Mouse (Mus musculus) MEL (cell line): ENCODE measurements around the gene Oaz2. TPM values are rescaled to one million over a fixed set of nuclear protein-coding genes. Genes with fewer than 3 reads are reported as not detected.
A peak's percentile ranks its signal among the peaks of the same experiment; 100 is the strongest.

Experiments used
- DNase-seq: peaks from one replicate; pipeline ENCODE4 v3.0.0; 2011; ENCODE audit warnings: low read depth, low spot score
- H3K27ac ChIP-seq: 2 replicates; pipeline ENCODE4 v1.5.1; 2012; ENCODE audit warnings: low read depth, mild to moderate bottlenecking, control low read depth, low read length, moderate library complexity; ENCODE audit not compliant: control insufficient read depth
- H3K27me3 ChIP-seq, 2 experiments: fragments of 150-350 bp in 1 of 2; sonication (generic) in 1 of 2; 2 replicates each; pipeline ENCODE4 v1.6.1; 2012; ENCODE audit warnings: low read length in 2 of 2, mild to moderate bottlenecking in 2 of 2, improper control_type of control experiment in 1 of 2, moderate library complexity in 1 of 2; ENCODE audit not compliant: insufficient read depth in 2 of 2, control insufficient read depth in 1 of 2
- H3K36me3 ChIP-seq, 2 experiments: 2 replicates each; pipeline ENCODE4 v1.6.1; 2012 to 2014; ENCODE audit warnings: low read length in 2 of 2, improper control_type of control experiment in 1 of 2, inconsistent platforms in 1 of 2, mild to moderate bottlenecking in 1 of 2; ENCODE audit not compliant: insufficient read depth in 2 of 2, control insufficient read depth in 1 of 2
- H3K4me1 ChIP-seq, 2 experiments: fragments of 150-350 bp in 1 of 2; sonication (generic) in 1 of 2; 2 replicates each; pipeline ENCODE4 v1.6.1; 2012; ENCODE audit warnings: low read length in 2 of 2, improper control_type of control experiment in 1 of 2, mild to moderate bottlenecking in 1 of 2; ENCODE audit not compliant: insufficient read depth in 2 of 2, control insufficient read depth in 1 of 2
- H3K4me3 ChIP-seq, 2 experiments: fragments of 150-350 bp in 1 of 2; sonication (generic) in 1 of 2; 2 replicates each; pipeline ENCODE4 v1.5.1; 2012; ENCODE audit warnings: low read depth in 2 of 2, low read length in 2 of 2, mild to moderate bottlenecking in 2 of 2, moderate library complexity in 2 of 2, control low read depth in 1 of 2, improper control_type of control experiment in 1 of 2; ENCODE audit not compliant: control insufficient read depth in 1 of 2, insufficient read depth in 1 of 2
- H3K79me2 ChIP-seq: 2 replicates; pipeline ENCODE4 v1.6.1; 2012; ENCODE audit warnings: mild to moderate bottlenecking, low read length, moderate library complexity; ENCODE audit not compliant: control insufficient read depth, poor library complexity, insufficient read depth
- H3K9ac ChIP-seq: 2 replicates; pipeline ENCODE4 v1.6.1; 2012; ENCODE audit warnings: low read depth, mild to moderate bottlenecking, control low read depth, low read length, moderate library complexity; ENCODE audit not compliant: control insufficient read depth, poor library complexity, severe bottlenecking
- H3K9me3 ChIP-seq: fragments of 150-350 bp; sonication (generic); replicated peaks from 2 replicates; pipeline ENCODE4 v1.6.1; 2012; ENCODE audit warnings: mild to moderate bottlenecking, low read length, improper control_type of control experiment, moderate library complexity; ENCODE audit not compliant: insufficient read depth
- BHLHE40 ChIP-seq: IDR thresholded peaks from 2 replicates; pipeline ENCODE4 v1.6.1; 2012; ENCODE audit warnings: low read depth, mild to moderate bottlenecking, inconsistent platforms, low read length, improper control_type of control experiment, borderline replicate concordance
- CHD1 ChIP-seq: IDR thresholded peaks from 2 replicates; pipeline ENCODE4 v1.6.1; 2012; ENCODE audit warnings: low read depth, mild to moderate bottlenecking, inconsistent platforms, low read length, improper control_type of control experiment
- CHD2 ChIP-seq: IDR thresholded peaks from 2 replicates; pipeline ENCODE4 v1.6.1; 2011; ENCODE audit warnings: low read length, improper control_type of control experiment
- CTCF ChIP-seq, 3 experiments: IDR thresholded peaks in 2 of 3; conservative IDR thresholded peaks in 1 of 3; 2 replicates each; pipeline ENCODE4 v1.5.1; 2011 to 2012; ENCODE audit warnings: low read length in 3 of 3, low read depth in 2 of 3, mild to moderate bottlenecking in 2 of 3, improper control_type of control experiment in 1 of 3, inconsistent platforms in 1 of 3, mixed read lengths in 1 of 3, moderate library complexity in 1 of 3; ENCODE audit not compliant: control insufficient read depth in 1 of 3, insufficient read depth in 1 of 3, poor library complexity in 1 of 3, severe bottlenecking in 1 of 3
- E2F4 ChIP-seq: IDR thresholded peaks from 2 replicates; pipeline ENCODE4 v1.6.1; 2011; ENCODE audit warnings: low read depth, low read length, improper control_type of control experiment, borderline replicate concordance
- ELF1 ChIP-seq: IDR thresholded peaks from 2 replicates; pipeline ENCODE4 v1.6.1; 2014; ENCODE audit warnings: low read depth, mild to moderate bottlenecking, inconsistent platforms, low read length, improper control_type of control experiment, moderate library complexity
- EP300 ChIP-seq, 2 experiments: IDR thresholded peaks; 2 replicates each; pipeline ENCODE4 v1.6.1; 2011; ENCODE audit warnings: improper control_type of control experiment in 2 of 2, low read length in 2 of 2, low read depth in 1 of 2, mild to moderate bottlenecking in 1 of 2
- GABPA ChIP-seq: IDR thresholded peaks from 2 replicates; pipeline ENCODE4 v1.6.1; 2012; ENCODE audit warnings: low read depth, mild to moderate bottlenecking, inconsistent platforms, low read length, improper control_type of control experiment, moderate library complexity
- GATA1 ChIP-seq: IDR thresholded peaks from 2 replicates; pipeline ENCODE4 v1.6.1; 2011; ENCODE audit warnings: low read depth, low read length, improper control_type of control experiment
- HCFC1 ChIP-seq: IDR thresholded peaks from 2 replicates; pipeline ENCODE4 v1.6.1; 2012; ENCODE audit warnings: low read depth, mild to moderate bottlenecking, inconsistent platforms, low read length, improper control_type of control experiment, moderate library complexity
- JUND ChIP-seq: IDR thresholded peaks from 2 replicates; pipeline ENCODE4 v1.6.1; 2011; ENCODE audit warnings: low read depth, mild to moderate bottlenecking, improper control_type of control experiment, low read length
- KAT2A ChIP-seq: conservative IDR thresholded peaks from 2 replicates; pipeline ENCODE4 v1.6.1; 2012; ENCODE audit warnings: low read depth, low read length, improper control_type of control experiment, inconsistent platforms
- MAFK ChIP-seq: IDR thresholded peaks from 2 replicates; pipeline ENCODE4 v1.6.1; 2011; ENCODE audit warnings: low read depth, mild to moderate bottlenecking, low read length, improper control_type of control experiment, borderline replicate concordance
- MAX ChIP-seq: IDR thresholded peaks from 2 replicates; pipeline ENCODE4 v1.6.1; 2011; ENCODE audit warnings: low read length, improper control_type of control experiment
- MAZ ChIP-seq: IDR thresholded peaks from 2 replicates; pipeline ENCODE4 v1.6.1; 2012; ENCODE audit warnings: low read depth, mild to moderate bottlenecking, inconsistent platforms, low read length, improper control_type of control experiment
- MEF2A ChIP-seq: IDR thresholded peaks from 2 replicates; pipeline ENCODE4 v1.6.1; 2014; ENCODE audit warnings: low read depth, mild to moderate bottlenecking, inconsistent platforms, low read length, improper control_type of control experiment; ENCODE audit not compliant: poor library complexity, insufficient replicate concordance, severe bottlenecking; ENCODE audit errors: extremely low read depth
- MXI1 ChIP-seq: IDR thresholded peaks from 2 replicates; pipeline ENCODE4 v1.6.1; 2011; ENCODE audit warnings: mild to moderate bottlenecking, low read depth, low read length, improper control_type of control experiment
- MYB ChIP-seq: IDR thresholded peaks from 2 replicates; pipeline ENCODE4 v1.6.1; 2011; ENCODE audit warnings: mild to moderate bottlenecking, low read depth, low read length, improper control_type of control experiment
- NELFE ChIP-seq: IDR thresholded peaks from 2 replicates; pipeline ENCODE4 v1.6.1; 2011; ENCODE audit warnings: low read depth, low read length, improper control_type of control experiment
- NRF1 ChIP-seq: IDR thresholded peaks from 2 replicates; pipeline ENCODE4 v1.6.1; 2014; ENCODE audit warnings: low read depth, mild to moderate bottlenecking, inconsistent platforms, low read length, improper control_type of control experiment, moderate library complexity; ENCODE audit not compliant: poor library complexity, insufficient read depth, severe bottlenecking
- POLR2AphosphoS2 ChIP-seq: IDR thresholded peaks from 2 replicates; pipeline ENCODE4 v1.6.1; 2011; ENCODE audit warnings: low read length, improper control_type of control experiment
- POLR2AphosphoS5 ChIP-seq: IDR thresholded peaks from 2 replicates; pipeline ENCODE4 v1.6.1; 2012; ENCODE audit warnings: low read depth, borderline replicate concordance, mild to moderate bottlenecking, inconsistent platforms, low read length, moderate library complexity, mixed read lengths
- RAD21 ChIP-seq: IDR thresholded peaks from 2 replicates; pipeline ENCODE4 v1.6.1; 2011; ENCODE audit warnings: mild to moderate bottlenecking, low read depth, low read length, improper control_type of control experiment
- RCOR1 ChIP-seq: IDR thresholded peaks from 2 replicates; pipeline ENCODE4 v1.6.1; 2012; ENCODE audit warnings: low read depth, mild to moderate bottlenecking, inconsistent platforms, low read length, improper control_type of control experiment
- SMC3 ChIP-seq: IDR thresholded peaks from 2 replicates; pipeline ENCODE4 v1.6.1; 2011; ENCODE audit warnings: low read depth, low read length, improper control_type of control experiment
- TAL1 ChIP-seq: IDR thresholded peaks from 2 replicates; pipeline ENCODE4 v1.6.1; 2012; ENCODE audit warnings: mild to moderate bottlenecking, inconsistent platforms, low read length, moderate library complexity, mixed read lengths
- TBP ChIP-seq: IDR thresholded peaks from 2 replicates; pipeline ENCODE4 v1.8.0; 2011; ENCODE audit warnings: low read depth, low read length, improper control_type of control experiment
- TCF12 ChIP-seq: IDR thresholded peaks from 2 replicates; pipeline ENCODE4 v1.6.1; 2014; ENCODE audit warnings: low read depth, mild to moderate bottlenecking, inconsistent platforms, low read length, improper control_type of control experiment, moderate library complexity
- UBTF ChIP-seq: IDR thresholded peaks from 2 replicates; pipeline ENCODE4 v1.6.1; 2012; ENCODE audit warnings: low read depth, mild to moderate bottlenecking, inconsistent platforms, low read length, improper control_type of control experiment, moderate library complexity, borderline replicate concordance; ENCODE audit not compliant: insufficient read depth
- ZC3H11A ChIP-seq: IDR thresholded peaks from 2 replicates; pipeline ENCODE4 v1.6.1; 2012; ENCODE audit warnings: low read depth, mild to moderate bottlenecking, inconsistent platforms, low read length, improper control_type of control experiment
- ZMIZ1 ChIP-seq: IDR thresholded peaks from 2 replicates; pipeline ENCODE4 v1.6.1; 2012; ENCODE audit warnings: low read depth, mild to moderate bottlenecking, inconsistent platforms, low read length, improper control_type of control experiment, moderate library complexity
- ZNF384 ChIP-seq: IDR thresholded peaks from 2 replicates; pipeline ENCODE4 v1.6.1; 2012; ENCODE audit warnings: low read depth, mild to moderate bottlenecking, inconsistent platforms, low read length, improper control_type of control experiment
- polyA plus RNA-seq, 2 experiments: library from polyadenylated mRNA; stranded (reverse) in 1 of 2; unstranded in 1 of 2; fragments of >175 nt in 1 of 2; fragments of >200 nt in 1 of 2; gene quantifications; 2 replicates each; pipeline versions ENCODE4 v1.2.1 to v1.2.4; 2012; ENCODE audit warnings: low replicate concordance in 2 of 2, low read depth in 1 of 2; ENCODE audit not compliant: insufficient read length in 2 of 2, insufficient read depth in 1 of 2, missing spikeins in 1 of 2
- total RNA-seq: library from RNA; depleted of rRNA; stranded (reverse); fragments of 300-350 nt; gene quantifications from 2 replicates; pipeline ENCODE4 v1.2.3, GENCODE M21; 2012

Gene Oaz2
- total and polyA plus RNA-seq, 3 experiments = 16.4 to 34.6 TPM; not detected in 1

GRCm38 (mm10) chr9:65700504-65700903, 32.7 kb downstream of the Oaz2 start:
- no peaks in the 10 kb centered on the region for H3K9me3 ChIP-seq
- H3K27me3 ChIP-seq = no peaks in the 10 kb centered on the region
- peak; percentile 70 for DNase-seq
- no peaks in the 10 kb centered on the region for H3K79me2 ChIP-seq
- H3K4me1 ChIP-seq = peaks cover 2 to 5% of the 10 kb centered on the region in 2 experiments; a peak in 1 of 4 replicates
- no peak overlapping the region for H3K9ac ChIP-seq
- no peak overlapping the region for H3K27ac ChIP-seq
- H3K4me3 ChIP-seq = no peak overlapping the region
- peaks cover 5 to 8% of the 10 kb centered on the region in 2 experiments for H3K36me3 ChIP-seq
- TF ChIP-seq ZMIZ1 (no peak), MYB (no peak), GABPA (no peak), E2F4 (no peak), MEF2A (no peak), TBP (no peak), ZNF384 (no peak), ZC3H11A (no peak), MAFK (no peak), MAZ (no peak), SMC3 (no peak), NRF1 (no peak), MAX (no peak), CTCF (IDR thresholded peaks at IDR 0.05 in 2 of 3, conservative IDR thresholded peaks at IDR 0.05 in 1 of 3; ENCODE audit: control insufficient read depth in 1 of 3, insufficient read depth in 1 of 3, low read depth in 2 of 3, low read length in 3 of 3, poor library complexity in 1 of 3, severe bottlenecking in 1 of 3) (no peak), BHLHE40 (no peak), KAT2A (no peak), GATA1 (peak; percentile 43; the same call in 1 of the 2 replicates), TAL1 (peak; percentile 56; the same call in 1 of the 2 replicates), NELFE (no peak), MXI1 (no peak), RCOR1 (no peak), CHD1 (no peak), RAD21 (no peak), HCFC1 (no peak), POLR2AphosphoS2 (no peak), JUND (no peak), POLR2AphosphoS5 (no peak), ELF1 (no peak), UBTF (no peak), TCF12 (0 out of 2 replicates have a peak, but pooled peaks have one; percentile 24), EP300 (IDR thresholded peaks at IDR 0.05; ENCODE audit: low read depth in 1 of 2, low read length in 2 of 2) (peak in 1 of 2 experiments; percentile 58; a peak in 1 of 4 replicates), CHD2 (no peak)
